ENCODE assay signal across 8 mouse cellular contexts in the genomic region with DNA sequence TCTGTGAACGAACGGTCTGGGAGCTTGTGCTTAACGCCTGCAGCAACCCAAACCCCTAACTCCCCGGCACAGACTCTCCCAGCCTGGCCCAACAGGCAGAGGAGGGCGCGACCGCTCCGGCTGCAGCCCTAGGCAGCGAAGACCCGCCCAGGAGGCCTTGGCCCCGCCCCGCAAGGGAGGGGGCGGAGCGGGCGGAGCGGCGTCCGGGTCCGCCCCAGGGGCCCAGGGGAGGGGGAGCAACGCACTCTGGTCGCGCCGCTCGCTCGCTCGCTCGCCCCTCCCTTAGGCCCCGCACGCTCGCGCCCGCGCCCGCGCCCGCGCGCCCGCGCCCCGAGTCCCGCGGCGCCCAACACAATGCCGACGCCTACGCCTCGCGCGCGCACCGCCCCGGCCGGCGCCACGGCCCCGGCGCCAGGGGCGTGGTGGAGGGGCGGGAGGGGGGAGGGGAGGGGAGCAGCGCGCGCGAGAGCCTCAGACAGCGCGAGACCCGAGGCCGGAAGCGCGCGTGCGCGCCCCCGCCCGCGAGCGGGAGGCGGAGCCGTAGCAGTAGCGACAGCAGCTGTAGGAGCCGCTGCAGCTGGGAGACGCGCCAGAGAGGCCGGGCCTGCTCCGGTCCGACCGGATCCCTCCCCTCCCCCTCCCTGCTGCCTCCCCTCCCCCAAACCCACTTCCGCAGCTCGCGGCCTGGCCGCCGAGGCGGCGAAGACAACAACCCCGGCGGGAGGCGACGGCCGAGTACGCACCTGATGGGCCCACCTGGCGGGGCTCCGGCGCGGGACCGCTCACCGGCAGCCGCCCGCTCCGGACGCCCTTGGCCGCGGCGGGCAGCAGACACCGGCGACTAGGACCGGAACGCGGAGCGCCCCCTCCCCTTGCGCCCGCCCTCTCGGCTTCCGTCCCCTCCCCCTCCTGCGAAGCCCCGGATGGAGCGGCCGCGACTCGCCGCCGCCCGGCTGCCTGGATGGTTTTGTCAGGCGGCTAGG. TPM values are rescaled to one million over a fixed set of nuclear protein-coding genes. Genes with fewer than 3 reads are reported as not detected.
DNase-seq lines count a peak whose midpoint lies in the region; ATAC-seq and TF ChIP-seq lines count a peak whose summit lies in the region.

No protein-coding gene starts in this region.

- TF ChIP-seq CTCF in gastrocnemius, adult 2 months (IDR thresholded peaks at IDR 0.05) = no peak

- intact Hi-C loops in gastrocnemius, adult 2 months (cut with DNase I) = no loop called here

- DNase-seq in ZHBTc4 (ENCODE audit: low read depth, low spot score) = peak; percentile 97
- peak; percentile 99 for DNase-seq in gastrocnemius, adult 2 months
- peak; percentile 64 for DNase-seq in hindlimb bud, embryonic 11.5 days (ENCODE audit: extremely low spot score, low read depth, low spot score)
- DNase-seq in left cerebral cortex, adult 8-10 months (ENCODE audit: low spot score in 2 of 2) = peak; percentile 72 to 96
- DNase-seq in right cerebral cortex, postnatal 10 days (ENCODE audit: low spot score in 2 of 2) = peak; percentile 97
- DNase-seq in urinary bladder, postnatal 25 days (ENCODE audit: low spot score) = peak; percentile 89

- H3K27ac ChIP-seq in gastrocnemius, adult 2 months = peak overlapping the region; percentile 99

- no peaks in the 10 kb centered on the region for H3K9me3 ChIP-seq in megakaryocyte, embryonic 14.5 days

- no peaks in the 10 kb centered on the region for H3K27me3 ChIP-seq in megakaryocyte, embryonic 14.5 days (replicated peaks)

- peak overlapping the region; percentile 99 for H3K4me3 ChIP-seq in gastrocnemius, adult 2 months
- peak overlapping the region; percentile 99 for H3K4me3 ChIP-seq in megakaryocyte, embryonic 14.5 days (replicated peaks)

- peaks cover 70% of the 10 kb centered on the region for H3K4me1 ChIP-seq in megakaryocyte, embryonic 14.5 days

- H3K36me3 ChIP-seq in megakaryocyte, embryonic 14.5 days (replicated peaks; ENCODE audit: low read length) = peaks cover 22% of the 10 kb centered on the region

- peak; percentile 77 for ATAC-seq in common myeloid progenitor, adult 5-6 weeks (replicated peaks; ENCODE audit: low read depth, poor library complexity, severe bottlenecking)

RNA-seq across cellular contexts. Expression of a gene that starts 1.0 kb away (rescaled TPM):
- 14.9 and 17.2 TPM in 2 replicates for total RNA-seq in common myeloid progenitor, adult 5-6 weeks (2017)
- 1 to 10 TPM; 4.9 to 7.1 TPM for total RNA-seq in gastrocnemius, adult 2 months (2021)
- total RNA-seq in left cerebral cortex, adult 8-10 months (2022) = 10 to 100 TPM; 10.3 to 12.4 (median 11.7) TPM
- polyA plus RNA-seq in megakaryocyte, embryonic 14.5 days (2012; ENCODE audit: insufficient read depth, low replicate concordance) = 3.1 and 5.1 TPM in 2 replicates

RNA-seq across cellular contexts. Expression of a gene that starts 45.3 kb away (rescaled TPM):
- 34.6 and 41.6 TPM in 2 replicates for total RNA-seq in common myeloid progenitor, adult 5-6 weeks (2017)
- 10 to 100 TPM; 31.8 to 55.6 TPM for total RNA-seq in gastrocnemius, adult 2 months (2021)
- 10 to 100 TPM; 32.3 to 39.3 (median 38.0) TPM for total RNA-seq in left cerebral cortex, adult 8-10 months (2022)
- 2.3 TPM in 1 of 2 replicates, not detected in the other for polyA plus RNA-seq in megakaryocyte, embryonic 14.5 days (2012; ENCODE audit: insufficient read depth, low replicate concordance)

RNA-seq across cellular contexts. Expression of a gene that starts 45.4 kb away (rescaled TPM):
- total RNA-seq in common myeloid progenitor, adult 5-6 weeks (2017) = 25.6 and 28.2 TPM in 2 replicates
- 10 to 100 TPM; 15.5 to 15.6 TPM for total RNA-seq in gastrocnemius, adult 2 months (2021)
- 10 to 100 TPM; 21.3 to 24.1 (median 22.7) TPM for total RNA-seq in left cerebral cortex, adult 8-10 months (2022)
- 5.2 TPM in 1 of 2 replicates, not detected in the other for polyA plus RNA-seq in megakaryocyte, embryonic 14.5 days (2012; ENCODE audit: insufficient read depth, low replicate concordance)

Comparison
In these comparisons a context has a peak if more than half of its experiments do, and no peak if none do; other contexts are left out.
1. Peak in every context shown above with its lines: DNase-seq, ATAC-seq, H3K4me3 ChIP-seq and H3K27ac ChIP-seq.